Mouse (Mus musculus) spleen, adult 12 weeks (tissue): ENCODE results near the gene Fat4.

ENCODE experiments used
- DNase-seq: peaks from one replicate; pipeline ENCODE4 v3.0.0; 2022; ENCODE audit warnings: low spot score

The Fat4 gene

DNA sequence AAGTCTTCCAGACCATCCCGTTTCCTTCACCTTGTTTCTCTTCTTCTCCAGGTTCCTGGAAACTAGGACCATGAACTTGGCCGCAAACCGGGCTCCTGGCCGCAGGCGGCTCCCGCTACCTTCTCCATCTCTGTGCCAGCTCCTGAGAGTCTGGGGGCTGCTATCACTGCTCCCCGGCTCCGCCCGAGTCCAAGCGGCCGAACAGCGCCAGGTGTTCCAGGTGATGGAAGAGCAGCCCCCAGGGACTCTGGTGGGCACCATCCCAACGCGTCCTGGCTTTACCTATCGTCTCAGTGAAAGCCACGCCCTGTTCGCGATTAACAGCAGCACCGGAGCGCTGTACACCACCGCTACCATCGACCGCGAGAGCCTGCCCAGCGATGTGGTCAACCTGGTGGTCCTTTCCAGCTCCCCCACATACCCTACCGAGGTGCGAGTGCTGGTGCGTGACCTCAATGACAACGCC, at the start of gene Fat4:
Gene Fat4 (plus strand): TSS at position 51 of the 466 bp plus-strand sequence.
- DNase-seq, result no peak

GRCm38 (mm10) chr3:38839438-38839837, 47.3 kb upstream of the Fat4 start:
- no peak for DNase-seq

DNA sequence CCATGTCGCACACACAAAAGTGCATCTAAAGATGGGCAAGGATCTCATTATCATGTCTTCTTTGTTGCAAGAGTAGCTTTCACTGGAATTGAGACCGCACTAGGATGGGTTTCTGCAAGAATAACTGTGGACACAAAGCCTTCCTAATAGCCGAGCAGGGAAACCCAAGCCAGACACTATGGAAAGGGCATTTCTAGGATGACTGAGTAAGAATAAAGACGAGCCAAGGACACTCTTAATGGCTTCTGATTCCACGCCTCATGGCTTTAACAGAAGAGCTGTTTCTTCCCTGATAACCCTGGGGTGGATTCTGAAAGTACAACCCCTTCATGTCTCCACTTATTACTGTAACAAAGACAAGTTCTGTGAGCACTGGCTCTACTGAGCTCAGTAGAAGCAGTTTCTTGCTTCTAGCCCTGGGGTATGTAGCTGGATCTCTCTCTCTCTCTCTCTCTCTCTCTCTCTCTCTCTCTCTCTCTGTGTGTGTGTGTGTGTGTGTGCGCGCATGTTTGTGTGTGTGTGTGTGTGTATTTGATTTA, 43.7 kb upstream of the Fat4 start:
- no peak for DNase-seq

DNA sequence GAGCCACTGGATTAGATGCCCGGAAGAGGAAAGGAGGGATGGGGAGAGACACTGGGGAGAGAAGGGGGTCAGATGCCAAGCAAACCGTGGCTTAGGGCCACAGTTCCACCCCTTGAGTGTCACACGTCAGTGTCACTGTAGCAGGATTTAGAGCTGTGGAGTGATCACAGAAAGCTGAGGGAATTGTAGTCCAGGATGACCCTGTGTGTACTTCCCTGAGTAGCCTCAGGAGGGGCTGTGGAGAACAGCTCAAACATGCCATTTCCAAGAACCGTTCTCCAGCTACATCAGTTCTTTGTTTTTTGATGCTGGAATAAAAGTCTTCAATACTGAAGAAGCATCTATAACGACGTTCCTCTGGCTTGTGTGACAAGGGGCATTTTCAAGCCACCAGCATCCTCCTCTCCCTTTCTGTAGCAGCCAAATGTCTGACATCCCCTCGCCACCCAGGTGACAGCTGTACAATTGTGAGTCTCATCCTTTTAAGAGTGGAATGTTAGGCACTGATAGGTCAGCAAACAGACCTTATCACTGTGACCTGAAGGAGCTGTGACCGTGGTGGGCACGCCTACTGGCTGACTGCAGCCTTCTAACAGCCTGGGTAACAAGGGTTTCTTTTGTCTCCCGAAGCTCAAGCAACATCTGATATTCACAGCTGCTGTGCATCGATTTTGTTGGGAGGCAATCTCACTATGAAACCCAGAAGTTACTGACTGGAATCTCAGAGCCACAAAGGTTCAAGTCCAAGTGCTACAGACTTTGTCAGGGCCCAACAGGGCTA, 39.9 kb upstream of the Fat4 start:
- no peak for DNase-seq

DNA sequence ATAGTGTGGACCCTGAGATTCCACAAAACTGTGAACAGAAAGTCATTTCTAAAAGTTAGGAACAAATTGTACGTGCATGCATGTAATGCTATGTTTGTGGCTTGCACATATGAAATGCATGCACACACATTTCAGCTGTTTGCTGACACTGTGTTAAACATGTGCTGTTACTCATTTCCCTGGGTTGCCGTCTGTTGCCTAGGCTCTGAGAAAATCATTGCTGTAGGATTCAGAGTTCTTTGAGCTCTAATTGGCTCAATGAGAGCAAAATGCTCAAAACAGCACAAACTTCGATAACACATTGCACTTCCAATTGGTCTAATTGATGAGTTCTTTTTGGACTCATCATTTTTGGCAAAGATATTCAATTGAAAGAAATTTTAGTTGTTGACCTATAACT, 37.7 kb upstream of the Fat4 start:
- DNase-seq, result no peak

DNA sequence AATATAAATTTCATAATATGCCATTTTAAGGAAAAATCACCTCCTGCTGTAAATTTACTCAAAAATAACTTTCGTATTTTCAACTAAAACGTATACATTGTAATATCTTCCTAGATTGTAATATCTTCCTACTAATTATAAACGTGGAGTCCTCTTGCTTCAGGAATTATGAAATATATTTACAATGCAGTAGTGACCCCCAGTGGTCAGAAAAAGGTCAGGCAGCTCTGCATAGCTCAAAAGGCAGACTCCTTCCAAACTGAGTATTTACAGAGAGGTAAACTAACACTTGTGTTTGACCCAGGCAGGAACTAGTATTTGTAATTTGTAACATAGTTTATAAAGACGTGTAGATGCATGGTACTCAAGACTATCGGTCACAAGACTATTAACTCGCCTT, 37.2 kb upstream of the Fat4 start:
- DNase-seq, result no peak

GRCm38 (mm10) chr3:38853650-38854049, 33.1 kb upstream of the Fat4 start:
- no peak for DNase-seq

DNA sequence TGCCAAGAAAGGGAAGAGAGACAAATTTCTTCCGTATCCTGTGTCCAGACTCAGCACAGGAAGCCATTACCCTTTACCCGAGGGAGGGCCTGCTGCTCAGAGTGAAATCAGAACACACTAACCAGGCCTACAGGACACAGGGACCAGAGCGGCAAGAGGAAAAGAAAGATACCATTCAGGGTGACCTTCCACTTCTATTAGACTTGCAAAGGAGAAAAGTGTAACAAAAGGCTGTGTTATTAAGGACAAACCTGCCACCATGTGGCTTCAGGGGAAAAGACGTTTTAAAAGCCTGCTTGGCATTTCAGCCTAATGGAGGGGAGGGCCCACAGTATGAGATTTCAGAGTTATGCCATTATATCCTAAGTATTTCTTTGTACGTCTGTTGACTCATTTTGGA, 26.1 kb upstream of the Fat4 start:
- DNase-seq, result no peak

- no peak for DNase-seq
Observed at GRCm38 (mm10) chr3:38871291-38871690, 15.4 kb upstream of the Fat4 start.

- no peak for DNase-seq
Observed at GRCm38 (mm10) chr3:38875872-38876271, 10.9 kb upstream of the Fat4 start.

DNA sequence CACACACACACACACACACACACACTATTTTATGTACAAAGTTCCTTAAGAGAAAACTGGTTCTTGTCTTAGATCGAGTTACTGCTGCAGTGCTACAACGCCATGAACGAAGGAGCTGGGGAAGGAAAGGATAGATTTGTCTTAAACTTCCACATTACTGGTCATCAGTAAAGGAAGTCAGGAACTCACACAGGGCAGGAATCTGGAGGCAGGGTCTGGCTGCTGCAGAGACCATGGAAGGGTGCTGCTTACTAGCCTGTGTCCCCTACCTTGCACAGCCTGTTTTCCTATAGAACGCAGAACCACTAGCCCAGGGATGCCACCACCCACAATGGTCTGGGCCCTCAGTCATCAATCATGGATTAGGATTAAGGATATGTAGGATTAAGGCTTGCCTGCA, 10.0 kb upstream of the Fat4 start:
- no peak for DNase-seq

DNA sequence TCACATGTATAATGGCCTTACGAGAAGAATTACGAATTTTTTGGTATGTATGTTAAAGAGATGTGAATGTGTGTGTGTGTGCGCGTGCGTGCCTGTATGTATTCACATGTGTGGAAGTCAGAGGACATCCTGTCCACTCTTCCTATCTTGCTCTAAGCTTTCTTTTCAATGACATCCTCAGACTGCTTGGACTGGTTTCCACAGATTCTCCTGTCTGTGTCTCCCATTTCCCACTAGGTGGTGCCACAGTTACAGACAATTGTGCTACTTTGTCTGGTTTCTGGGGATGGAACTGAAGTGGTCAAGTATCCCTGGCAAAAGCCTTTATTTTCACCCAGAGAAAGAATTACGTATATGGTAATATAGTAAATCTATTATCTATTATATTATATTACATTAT, 4.0 kb upstream of the Fat4 start:
- no peak for DNase-seq

DNA sequence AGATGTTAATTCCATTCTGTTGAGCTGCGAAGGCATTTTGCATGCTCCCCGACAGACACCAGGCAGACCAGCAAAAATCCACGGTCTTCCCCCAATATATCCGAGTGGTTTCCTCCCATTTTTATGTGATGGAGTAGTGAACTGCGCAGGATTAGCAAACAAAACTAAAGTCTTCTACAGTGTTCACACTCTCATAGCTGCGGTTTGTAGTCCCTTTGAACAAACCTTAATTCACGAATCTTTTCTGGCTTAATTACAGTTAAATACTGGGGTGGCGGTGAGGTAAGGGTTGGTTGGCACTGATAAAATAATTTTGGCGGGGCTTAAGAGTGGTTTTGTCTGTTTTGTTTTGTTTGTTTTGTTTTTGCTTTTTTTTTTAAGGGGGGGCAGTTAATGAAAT, 3.1 kb upstream of the Fat4 start:
- DNase-seq, result no peak

GRCm38 (mm10) chr3:38884276-38884675, 2.5 kb upstream of the Fat4 start:
- DNase-seq, result no peak

- no peak for DNase-seq
Observed at GRCm38 (mm10) chr3:38884919-38885418, 1.8 kb upstream of the Fat4 start.

- no peak for DNase-seq
Observed at GRCm38 (mm10) chr3:38885481-38886001, 1.2 kb upstream of the Fat4 start.

- no peak for DNase-seq
Observed at GRCm38 (mm10) chr3:38886061-38886821, 499 bp upstream of the Fat4 start.

GRCm38 (mm10) chr3:38887381-38887991, 746 bp downstream of the Fat4 start:
- no peak for DNase-seq

DNA sequence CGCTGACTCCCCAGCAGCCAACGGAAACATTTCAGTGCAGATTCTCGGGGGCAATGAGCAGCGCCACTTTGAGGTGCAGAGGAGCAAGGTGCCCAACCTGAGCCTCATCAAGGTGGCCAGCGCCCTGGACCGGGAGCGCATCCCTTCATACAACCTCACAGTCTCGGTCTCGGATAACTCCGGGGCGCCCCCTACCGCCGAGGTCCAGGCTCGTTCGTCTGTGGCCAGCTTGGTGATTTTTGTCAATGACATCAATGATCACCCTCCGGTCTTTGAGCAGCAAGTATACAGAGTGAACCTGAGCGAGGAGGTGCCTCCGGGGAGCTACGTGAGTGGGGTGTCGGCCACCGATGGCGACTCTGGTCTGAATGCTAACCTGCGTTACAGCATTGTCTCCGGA, 1.4 kb downstream of the Fat4 start:
- DNase-seq, result no peak

DNA sequence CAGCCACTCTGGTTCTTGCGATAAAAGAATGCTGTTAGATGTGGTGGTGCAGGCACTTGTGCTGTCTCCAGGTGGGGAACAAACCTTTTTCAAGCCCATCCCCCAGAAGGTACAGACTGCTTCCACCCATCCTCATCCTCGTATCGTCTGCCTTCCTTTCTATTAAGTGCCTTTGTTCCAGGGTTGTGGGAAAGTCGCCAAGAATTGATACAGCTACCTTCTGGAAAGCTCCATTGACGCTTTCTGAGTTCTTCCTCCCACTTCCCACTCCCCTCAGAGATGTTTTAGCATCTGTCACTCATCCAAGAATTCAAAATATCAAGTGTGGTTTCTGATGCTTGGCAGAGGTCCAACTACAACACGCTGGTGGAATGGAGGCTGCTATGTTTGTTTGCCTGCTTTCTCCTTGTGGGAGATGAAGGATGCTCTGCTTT, 6.1 kb downstream of the Fat4 start:
- no peak for DNase-seq

- DNase-seq, result no peak
Observed at GRCm38 (mm10) chr3:38900839-38901238, 14.1 kb downstream of the Fat4 start.

GRCm38 (mm10) chr3:38906832-38907231, 20.1 kb downstream of the Fat4 start:
- DNase-seq, result no peak
